Mouse (Mus musculus) embryonic facial prominence, embryonic 14.5 days (tissue): ENCODE data around the gene Sgsh. TPM values are rescaled to one million over a fixed set of nuclear protein-coding genes. Genes with fewer than 3 reads are reported as not detected.
"Not testable (repeated sequence)": the region's sequence is repeated elsewhere in the genome, so short reads cannot be mapped to it uniquely, and the experiment has no call there.

Experiments
- ATAC-seq: fragments of 200-750 bp; cut with Nextera tagmentation; 2 replicates; pipeline ENCODE4 v1.8.0; 2017; ENCODE audit warnings: low read depth, moderate number of reproducible peaks, moderate TSS enrichment
- DNase-seq: peaks from one replicate; pipeline ENCODE4 v3.0.0-alpha.2; 2015; ENCODE audit warnings: low spot score
- H3K27ac ChIP-seq: fragments of 300-500 bp; sonication (generic); replicated peaks from 2 replicates; pipeline ENCODE4 v1.5.1; 2014; ENCODE audit warnings: low read depth, mild to moderate bottlenecking, low read length, moderate library complexity
- H3K27me3 ChIP-seq: fragments of 300-500 bp; sonication (generic); replicated peaks from 2 replicates; pipeline ENCODE4 v1.6.1; 2014; ENCODE audit warnings: low read length; ENCODE audit not compliant: control insufficient read depth, insufficient read depth
- H3K36me3 ChIP-seq: fragments of 300-500 bp; sonication (generic); 2 replicates; pipeline ENCODE4 v1.6.1; 2014; ENCODE audit warnings: low read length, mixed read lengths; ENCODE audit not compliant: control insufficient read depth, insufficient read depth
- H3K4me1 ChIP-seq: fragments of 300-500 bp; sonication (generic); 2 replicates; pipeline ENCODE4 v1.6.1; 2014; ENCODE audit warnings: antibody characterized with exemption, low read length; ENCODE audit not compliant: control insufficient read depth, insufficient read depth
- H3K4me2 ChIP-seq: fragments of 300-500 bp; sonication (generic); 2 replicates; pipeline ENCODE4 v1.6.1; 2014; ENCODE audit warnings: low read depth, mild to moderate bottlenecking, low read length, moderate library complexity, mixed read lengths
- H3K4me3 ChIP-seq: fragments of 300-500 bp; sonication (generic); 2 replicates; pipeline ENCODE4 v1.5.1; 2014; ENCODE audit warnings: low read depth, mild to moderate bottlenecking, low read length
- H3K9ac ChIP-seq: fragments of 300-500 bp; sonication (generic); 2 replicates; pipeline ENCODE4 v1.6.1; 2014; ENCODE audit warnings: low read depth, mild to moderate bottlenecking, low read length, moderate library complexity, mixed read lengths
- H3K9me3 ChIP-seq: fragments of 300-500 bp; sonication (generic); 2 replicates; pipeline ENCODE4 v1.6.1; 2016; ENCODE audit warnings: low read length; ENCODE audit not compliant: control insufficient read depth
- WGBS: fragments of 180-500 bp; shearing (Covaris S2); extraction: QIAGEN DNeasy Blood & Tissue Kit; methylation state at CpG from one replicate; pipeline ENCODE4 v1.1.7; 2014; 5-methylcytosine and 5-hydroxymethylcytosine counted together
- polyA plus RNA-seq: library from polyadenylated mRNA; unstranded; fragments of >200 nt; fragmentation: Nextera tagmentation; extraction: Ambion mirVana; gene quantifications from 2 replicates; pipeline ENCODE4 v1.2.1, GENCODE M21; 2014

The Sgsh gene
- polyA plus RNA-seq, 1 experiment from 2014 or later: 7.3 TPM

- peak within 1 kb of the TSS; percentile 84 for H3K4me2 ChIP-seq
- H3K9ac ChIP-seq: peak within 1 kb of the TSS; percentile 56
- peaks cover 64% of the 10 kb centered on the region for H3K27me3 ChIP-seq
- no peaks in the 10 kb centered on the region for H3K9me3 ChIP-seq
- H3K4me1 ChIP-seq: peaks cover 10% of the 10 kb centered on the region
- ATAC-seq (peak; percentile 56), DNase-seq (peak; percentile 59)
- no peaks in the 10 kb centered on the region for H3K36me3 ChIP-seq
- H3K27ac ChIP-seq: no peak within 1 kb of the TSS
- WGBS: 1% methylated on average over 19 of the region's 19 CpGs
- H3K4me3 ChIP-seq: peak within 1 kb of the TSS; percentile 54
Observed at GRCm38 (mm10) chr11:119392800-119393482, 37.6 kb upstream of the Sgsh start, which contains the start of gene Rnf213. TSS of gene Rnf213 (plus strand) at chr11:119393100.

GRCm38 (mm10) chr11:119392001-119392614 is 36.8 kb upstream of the Sgsh start:
- DNase-seq: peak; percentile 22
- ATAC-seq: no peak
- Histone ChIP-seq H3K4me2 (peak overlapping the region; percentile 84), H3K9ac (no peak overlapping the region), H3K4me1 (peaks cover 10% of the 10 kb centered on the region), H3K4me3 (peak overlapping the region; percentile 54; the same call in 1 of the 2 replicates), H3K9me3 (no peaks in the 10 kb centered on the region), H3K27me3 (peaks cover 67% of the 10 kb centered on the region), H3K27ac (no peak overlapping the region), H3K36me3 (no peaks in the 10 kb centered on the region)
- WGBS: 8% methylated on average over 12 of the region's 12 CpGs

- no peak overlapping the region for H3K9ac ChIP-seq
- DNase-seq: no peak
- H3K4me3 ChIP-seq: peak overlapping the region; percentile 68; the same call in 1 of the 2 replicates
- H3K4me2 ChIP-seq: peak overlapping the region; percentile 84; the same call in 1 of the 2 replicates
- H3K27me3 ChIP-seq: peaks cover 64% of the 10 kb centered on the region
- WGBS: 31% methylated on average over 7 of the region's 7 CpGs
- H3K9me3 ChIP-seq: no peaks in the 10 kb centered on the region
- H3K36me3 ChIP-seq: no peaks in the 10 kb centered on the region
- H3K4me1 ChIP-seq: peaks cover 10% of the 10 kb centered on the region
- no peak for ATAC-seq
- H3K27ac ChIP-seq: no peak overlapping the region
Observed at GRCm38 (mm10) chr11:119391386-119392000, 36.2 kb upstream of the Sgsh start.

GRCm38 (mm10) chr11:119390271-119391231 is 35.2 kb upstream of the Sgsh start:
- Histone ChIP-seq H3K4me3 (peak overlapping the region; percentile 68), H3K4me2 (peak overlapping the region; percentile 98), H3K4me1 (peaks cover 10% of the 10 kb centered on the region), H3K27ac (peak overlapping the region; percentile 52), H3K9ac (peak overlapping the region; percentile 66), H3K9me3 (no peaks in the 10 kb centered on the region), H3K27me3 (peaks cover 55% of the 10 kb centered on the region), H3K36me3 (no peaks in the 10 kb centered on the region)
- ATAC-seq (peak; percentile 13; the same call in 1 of the 2 replicates), DNase-seq (peak; percentile 38)
- WGBS: 3% methylated on average over 36 of the region's 53 CpGs

- H3K9ac ChIP-seq: peak overlapping the region; percentile 66
- no peaks in the 10 kb centered on the region for H3K36me3 ChIP-seq
- peaks cover 10% of the 10 kb centered on the region for H3K4me1 ChIP-seq
- peak overlapping the region; percentile 52 for H3K27ac ChIP-seq
- DNase-seq (peak; percentile 75), ATAC-seq (peak; percentile 63)
- no peaks in the 10 kb centered on the region for H3K9me3 ChIP-seq
- under 1% methylated on average over 24 of the region's 35 CpGs for WGBS
- peaks cover 48% of the 10 kb centered on the region for H3K27me3 ChIP-seq
- H3K4me2 ChIP-seq: peak overlapping the region; percentile 98
- H3K4me3 ChIP-seq: peak overlapping the region; percentile 68
Observed at GRCm38 (mm10) chr11:119389851-119390270, 34.5 kb upstream of the Sgsh start.

- not testable (repeated sequence) for DNase-seq, H3K4me1 ChIP-seq, H3K9me3 ChIP-seq, H3K4me3 ChIP-seq, H3K36me3 ChIP-seq, H3K4me2 ChIP-seq, H3K9ac ChIP-seq, H3K27ac ChIP-seq, ATAC-seq
- peaks cover 30% of the 10 kb centered on the region for H3K27me3 ChIP-seq
- 22% methylated on average over 3 of the region's 3 CpGs for WGBS
Observed at GRCm38 (mm10) chr11:119387273-119387672, 31.9 kb upstream of the Sgsh start.

- Histone ChIP-seq H3K4me1 (peaks cover 5% of the 10 kb centered on the region; the same call in 1 of the 2 replicates), H3K36me3 (no peaks in the 10 kb centered on the region), H3K9me3 (no peaks in the 10 kb centered on the region), H3K4me3 (no peak overlapping the region), H3K27me3 (peaks cover 21% of the 10 kb centered on the region), H3K4me2 (no peak overlapping the region), H3K27ac (no peak overlapping the region), H3K9ac (no peak overlapping the region)
- 95% methylated on average over 5 of the region's 5 CpGs for WGBS
- ATAC-seq (no peak), DNase-seq (no peak)
Observed at GRCm38 (mm10) chr11:119386306-119386705, 31.0 kb upstream of the Sgsh start.

- H3K4me1 ChIP-seq: no peaks in the 10 kb centered on the region
- peak; percentile 34 for DNase-seq
- 66% methylated on average over 4 of the region's 4 CpGs for WGBS
- no peaks in the 10 kb centered on the region for H3K9me3 ChIP-seq
- no peak overlapping the region for H3K9ac ChIP-seq
- no peak overlapping the region for H3K4me2 ChIP-seq
- H3K4me3 ChIP-seq: no peak overlapping the region
- peaks cover 7% of the 10 kb centered on the region for H3K27me3 ChIP-seq
- peaks cover 4% of the 10 kb centered on the region; the same call in 1 of the 2 replicates for H3K36me3 ChIP-seq
- no peak for ATAC-seq
- H3K27ac ChIP-seq: no peak overlapping the region
Observed at GRCm38 (mm10) chr11:119384904-119385303, 29.6 kb upstream of the Sgsh start.
